Mouse (Mus musculus): ENCODE data around the gene Bcas1. TPM values are rescaled to one million over a fixed set of nuclear protein-coding genes. Genes with fewer than 3 reads are reported as not detected.

The Bcas1 gene
- polyA plus RNA-seq, 1 experiment from 2014 or later: 0.51 TPM

GRCm38 (mm10) chr2:170388320-170388719, 39.3 kb downstream of the Bcas1 start:
- no peaks in the 10 kb centered on the region for H3K9me3 ChIP-seq
- H3K27me3 ChIP-seq: no peaks in the 10 kb centered on the region
- H3K4me3 ChIP-seq (replicated peaks): no peak overlapping the region
- H3K4me2 ChIP-seq: no peak overlapping the region
- ATAC-seq (ENCODE audit: insufficient number of reproducible peaks, insufficient read depth, low FRiP score, low TSS enrichment, low read depth): no peak
- 70% methylated on average over 5 of the region's 5 CpGs for WGBS
- no peaks in the 10 kb centered on the region for H3K36me3 ChIP-seq
- no peak overlapping the region for H3K27ac ChIP-seq
- no peaks in the 10 kb centered on the region for H3K4me1 ChIP-seq (replicated peaks)
- H3K9ac ChIP-seq (replicated peaks): no peak overlapping the region

GRCm38 (mm10) chr2:170385556-170385955, 42.1 kb downstream of the Bcas1 start:
- Histone ChIP-seq H3K4me1 (replicated peaks) (no peaks in the 10 kb centered on the region), H3K9me3 (peaks cover 4% of the 10 kb centered on the region; the same call in 1 of the 2 replicates), H3K4me2 (no peak overlapping the region), H3K4me3 (replicated peaks) (no peak overlapping the region), H3K9ac (replicated peaks) (no peak overlapping the region), H3K36me3 (no peaks in the 10 kb centered on the region), H3K27me3 (no peaks in the 10 kb centered on the region), H3K27ac (no peak overlapping the region)
- ATAC-seq (ENCODE audit: insufficient number of reproducible peaks, insufficient read depth, low FRiP score, low TSS enrichment, low read depth): no peak
- 92% methylated on average over 1 of the region's 1 CpGs for WGBS

- WGBS: 89% methylated on average over 1 of the region's 1 CpGs
These were observed 42.9 kb downstream of the Bcas1 start for GRCm38 (mm10) chr2:170384770-170385169.

GRCm38 (mm10) chr2:170373391-170373790, 54.3 kb downstream of the Bcas1 start:
- no peak overlapping the region for H3K4me3 ChIP-seq (replicated peaks)
- H3K36me3 ChIP-seq: no peaks in the 10 kb centered on the region
- H3K9ac ChIP-seq (replicated peaks): no peak overlapping the region
- ATAC-seq (ENCODE audit: insufficient number of reproducible peaks, insufficient read depth, low FRiP score, low TSS enrichment, low read depth): no peak
- no peak overlapping the region for H3K27ac ChIP-seq
- WGBS: 88% methylated on average over 10 of the region's 10 CpGs
- H3K4me2 ChIP-seq: no peak overlapping the region
- H3K27me3 ChIP-seq: no peaks in the 10 kb centered on the region
- H3K9me3 ChIP-seq: no peaks in the 10 kb centered on the region
- H3K4me1 ChIP-seq (replicated peaks): no peaks in the 10 kb centered on the region

More at GRCm38 (mm10) chr2:170384770-170385169, 42.9 kb downstream of the Bcas1 start:
- Histone ChIP-seq H3K27ac (no peak overlapping the region), H3K9ac (replicated peaks) (no peak overlapping the region), H3K4me3 (replicated peaks) (no peak overlapping the region), H3K4me2 (no peak overlapping the region), H3K9me3 (peaks cover 4% of the 10 kb centered on the region; the same call in 1 of the 2 replicates), H3K4me1 (replicated peaks) (no peaks in the 10 kb centered on the region), H3K36me3 (no peaks in the 10 kb centered on the region), H3K27me3 (no peaks in the 10 kb centered on the region)
- no peak for ATAC-seq (ENCODE audit: insufficient number of reproducible peaks, insufficient read depth, low FRiP score, low TSS enrichment, low read depth)

GRCm38 (mm10) chr2:170365676-170366075, 62.0 kb downstream of the Bcas1 start:
- Histone ChIP-seq H3K27me3 (no peaks in the 10 kb centered on the region), H3K4me2 (no peak overlapping the region), H3K27ac (no peak overlapping the region), H3K9me3 (no peaks in the 10 kb centered on the region), H3K9ac (replicated peaks) (no peak overlapping the region), H3K4me1 (replicated peaks) (no peaks in the 10 kb centered on the region), H3K36me3 (no peaks in the 10 kb centered on the region), H3K4me3 (replicated peaks) (no peak overlapping the region)
- WGBS: 98% methylated on average over 2 of the region's 2 CpGs
- ATAC-seq (ENCODE audit: insufficient number of reproducible peaks, insufficient read depth, low FRiP score, low TSS enrichment, low read depth): no peak

GRCm38 (mm10) chr2:170365271-170365670, 62.4 kb downstream of the Bcas1 start:
- no peak overlapping the region for H3K4me2 ChIP-seq
- H3K9me3 ChIP-seq: no peaks in the 10 kb centered on the region
- H3K9ac ChIP-seq (replicated peaks): no peak overlapping the region
- no peak for ATAC-seq (ENCODE audit: insufficient number of reproducible peaks, insufficient read depth, low FRiP score, low TSS enrichment, low read depth)
- H3K27me3 ChIP-seq: no peaks in the 10 kb centered on the region
- no peaks in the 10 kb centered on the region for H3K36me3 ChIP-seq
- no peak overlapping the region for H3K4me3 ChIP-seq (replicated peaks)
- H3K4me1 ChIP-seq (replicated peaks): no peaks in the 10 kb centered on the region
- H3K27ac ChIP-seq: no peak overlapping the region
- WGBS: 70% methylated on average over 3 of the region's 3 CpGs

- H3K9me3 ChIP-seq: peaks cover 8% of the 10 kb centered on the region; the same call in 1 of the 2 replicates
- no peak overlapping the region for H3K4me3 ChIP-seq (replicated peaks)
- no peaks in the 10 kb centered on the region for H3K36me3 ChIP-seq
- H3K27me3 ChIP-seq: no peaks in the 10 kb centered on the region
- no peak overlapping the region for H3K9ac ChIP-seq (replicated peaks)
- no peak for ATAC-seq (ENCODE audit: insufficient number of reproducible peaks, insufficient read depth, low FRiP score, low TSS enrichment, low read depth)
- H3K27ac ChIP-seq: no peak overlapping the region
- no peaks in the 10 kb centered on the region for H3K4me1 ChIP-seq (replicated peaks)
- WGBS: 57% methylated on average over 16 of the region's 16 CpGs
- no peak overlapping the region for H3K4me2 ChIP-seq
These were observed 70.8 kb downstream of the Bcas1 start for GRCm38 (mm10) chr2:170356667-170357374.

GRCm38 (mm10) chr2:170354963-170355367, 72.7 kb downstream of the Bcas1 start:
- Histone ChIP-seq H3K9ac (replicated peaks) (no peak overlapping the region), H3K4me1 (replicated peaks) (no peaks in the 10 kb centered on the region), H3K27ac (peak overlapping the region; percentile 42; the same call in 1 of the 2 replicates), H3K27me3 (no peaks in the 10 kb centered on the region), H3K4me2 (peak overlapping the region; percentile 41), H3K4me3 (replicated peaks) (no peak overlapping the region), H3K36me3 (no peaks in the 10 kb centered on the region), H3K9me3 (peaks cover 8% of the 10 kb centered on the region; the same call in 1 of the 2 replicates)
- whole genome bisulfite sequencing: 16% methylated on average over 10 of the region's 10 CpGs
- no peak for ATAC-seq (ENCODE audit: insufficient number of reproducible peaks, insufficient read depth, low FRiP score, low TSS enrichment, low read depth)

GRCm38 (mm10) chr2:170352273-170352672, 75.4 kb downstream of the Bcas1 start:
- Histone ChIP-seq H3K4me2 (no peak overlapping the region), H3K9ac (replicated peaks) (no peak overlapping the region), H3K4me3 (replicated peaks) (no peak overlapping the region), H3K9me3 (no peaks in the 10 kb centered on the region), H3K27me3 (no peaks in the 10 kb centered on the region), H3K36me3 (no peaks in the 10 kb centered on the region), H3K27ac (no peak overlapping the region), H3K4me1 (replicated peaks) (no peaks in the 10 kb centered on the region; the same call in 1 of the 2 replicates)
- 88% methylated on average over 4 of the region's 4 CpGs for WGBS
- ATAC-seq (ENCODE audit: insufficient number of reproducible peaks, insufficient read depth, low FRiP score, low TSS enrichment, low read depth): no peak

GRCm38 (mm10) chr2:170351847-170352246, 75.8 kb downstream of the Bcas1 start:
- no peak overlapping the region for H3K4me2 ChIP-seq
- no peak overlapping the region for H3K4me3 ChIP-seq (replicated peaks)
- H3K4me1 ChIP-seq (replicated peaks): no peaks in the 10 kb centered on the region; the same call in 1 of the 2 replicates
- H3K36me3 ChIP-seq: no peaks in the 10 kb centered on the region
- WGBS: 83% methylated on average over 6 of the region's 6 CpGs
- ATAC-seq (ENCODE audit: insufficient number of reproducible peaks, insufficient read depth, low FRiP score, low TSS enrichment, low read depth): no peak
- no peaks in the 10 kb centered on the region for H3K27me3 ChIP-seq
- H3K9ac ChIP-seq (replicated peaks): no peak overlapping the region
- no peaks in the 10 kb centered on the region for H3K9me3 ChIP-seq
- no peak overlapping the region for H3K27ac ChIP-seq

GRCm38 (mm10) chr2:170349784-170350183, 77.9 kb downstream of the Bcas1 start:
- ATAC-seq (ENCODE audit: insufficient number of reproducible peaks, insufficient read depth, low FRiP score, low TSS enrichment, low read depth): no peak

GRCm38 (mm10) chr2:170349096-170349495, 78.5 kb downstream of the Bcas1 start:
- no peak overlapping the region for H3K4me2 ChIP-seq
- H3K4me1 ChIP-seq (replicated peaks): peaks cover 27% of the 10 kb centered on the region
- no peak overlapping the region for H3K9ac ChIP-seq (replicated peaks)
- no peaks in the 10 kb centered on the region for H3K27me3 ChIP-seq
- no peak overlapping the region for H3K4me3 ChIP-seq (replicated peaks)
- H3K9me3 ChIP-seq: no peaks in the 10 kb centered on the region
- 83% methylated on average over 19 of the region's 19 CpGs for WGBS
- no peak for ATAC-seq (ENCODE audit: insufficient number of reproducible peaks, insufficient read depth, low FRiP score, low TSS enrichment, low read depth)
- H3K27ac ChIP-seq: no peak overlapping the region
- H3K36me3 ChIP-seq: no peaks in the 10 kb centered on the region

More at GRCm38 (mm10) chr2:170349784-170350183, 77.9 kb downstream of the Bcas1 start:
- 88% methylated on average over 5 of the region's 5 CpGs for WGBS
- H3K36me3 ChIP-seq: no peaks in the 10 kb centered on the region
- H3K27me3 ChIP-seq: no peaks in the 10 kb centered on the region
- no peak overlapping the region for H3K4me2 ChIP-seq
- no peak overlapping the region for H3K4me3 ChIP-seq (replicated peaks)
- H3K4me1 ChIP-seq (replicated peaks): peaks cover 20% of the 10 kb centered on the region
- no peak overlapping the region for H3K27ac ChIP-seq
- H3K9ac ChIP-seq (replicated peaks): no peak overlapping the region
- H3K9me3 ChIP-seq: no peaks in the 10 kb centered on the region

All from limb, embryonic 12.5 days (tissue).